Mouse (Mus musculus) midbrain, embryonic 16.5 days (tissue): ENCODE measurements at regions not wholly inside any gene's neighbourhood (a gene's known extent, or its start where the extent isn't known, plus 50 kb on each side); places are given as distances from the start of the nearest gene placed in this dataset.

Experiments
- ATAC-seq: fragments of 200-750 bp; cut with Nextera tagmentation; 2 replicates; pipeline ENCODE4 v1.8.0; 2017; ENCODE audit warnings: moderate TSS enrichment
- H3K27ac ChIP-seq: fragments of 300-500 bp; sonication (generic); 2 replicates; pipeline ENCODE4 v1.5.1; 2014; ENCODE audit warnings: mild to moderate bottlenecking, low read length, mixed read lengths
- H3K27me3 ChIP-seq: fragments of 300-500 bp; sonication (generic); 2 replicates; pipeline ENCODE4 v1.6.1; 2014; ENCODE audit warnings: low read depth, low read length, mixed read lengths; ENCODE audit not compliant: control insufficient read depth, insufficient read depth
- H3K36me3 ChIP-seq: fragments of 300-500 bp; sonication (generic); 2 replicates; pipeline ENCODE4 v1.6.1; 2014; ENCODE audit warnings: mild to moderate bottlenecking, low read length, moderate library complexity, mixed read lengths; ENCODE audit not compliant: control insufficient read depth, insufficient read depth
- H3K4me1 ChIP-seq: fragments of 300-500 bp; sonication (generic); 2 replicates; pipeline ENCODE4 v1.6.1; 2014; ENCODE audit warnings: mild to moderate bottlenecking, low read length, mixed read lengths; ENCODE audit not compliant: control insufficient read depth, insufficient read depth
- H3K4me2 ChIP-seq: fragments of 300-500 bp; sonication (generic); 2 replicates; pipeline ENCODE4 v1.6.1; 2014; ENCODE audit warnings: mild to moderate bottlenecking, low read length, mixed read lengths
- H3K4me3 ChIP-seq: fragments of 300-500 bp; sonication (generic); 2 replicates; pipeline ENCODE4 v1.5.1; 2014; ENCODE audit warnings: low read depth, mild to moderate bottlenecking, low read length, moderate library complexity, mixed read lengths
- H3K9ac ChIP-seq: fragments of 300-500 bp; sonication (generic); 2 replicates; pipeline ENCODE4 v1.6.1; 2014; ENCODE audit warnings: low read depth, low read length, mixed read lengths
- H3K9me3 ChIP-seq: fragments of 300-500 bp; sonication (generic); replicated peaks from 2 replicates; pipeline ENCODE4 v1.6.1; 2014; ENCODE audit warnings: mild to moderate bottlenecking, low read length, mixed read lengths; ENCODE audit not compliant: control insufficient read depth, poor library complexity, severe bottlenecking
- WGBS: fragments of 180-500 bp; shearing (Covaris S2); extraction: QIAGEN DNeasy Blood & Tissue Kit; methylation state at CpG from one replicate; pipeline ENCODE4 v1.1.7; 2014; 5-methylcytosine and 5-hydroxymethylcytosine counted together

GRCm38 (mm10) chr5:118452052-118452451 lies 108.4 kb upstream of the Med13l start:
- no peak overlapping the region for H3K4me3 ChIP-seq

GRCm38 (mm10) chr5:118454096-118454495 lies 106.4 kb upstream of the Med13l start:
- H3K36me3 ChIP-seq, result no peaks in the 10 kb centered on the region
- no peak overlapping the region for H3K4me3 ChIP-seq
- no peak for ATAC-seq
- no peaks in the 10 kb centered on the region for H3K27me3 ChIP-seq
- no peak overlapping the region for H3K9ac ChIP-seq
- no peak overlapping the region for H3K4me2 ChIP-seq
- 100% methylated on average over 1 of the region's 1 CpGs for WGBS
- no peaks in the 10 kb centered on the region for H3K9me3 ChIP-seq
- peaks cover 5% of the 10 kb centered on the region for H3K4me1 ChIP-seq
- H3K27ac ChIP-seq, result no peak overlapping the region

More at GRCm38 (mm10) chr5:118452052-118452451, 108.4 kb upstream of the Med13l start:
- H3K36me3 ChIP-seq, result no peaks in the 10 kb centered on the region
- H3K4me1 ChIP-seq, result no peaks in the 10 kb centered on the region
- no peak overlapping the region for H3K4me2 ChIP-seq
- H3K27me3 ChIP-seq, result no peaks in the 10 kb centered on the region
- H3K9ac ChIP-seq, result no peak overlapping the region
- no peaks in the 10 kb centered on the region for H3K9me3 ChIP-seq
- no peak for ATAC-seq
- WGBS, result 82% methylated on average over 2 of the region's 2 CpGs
- H3K27ac ChIP-seq, result no peak overlapping the region

DNA sequence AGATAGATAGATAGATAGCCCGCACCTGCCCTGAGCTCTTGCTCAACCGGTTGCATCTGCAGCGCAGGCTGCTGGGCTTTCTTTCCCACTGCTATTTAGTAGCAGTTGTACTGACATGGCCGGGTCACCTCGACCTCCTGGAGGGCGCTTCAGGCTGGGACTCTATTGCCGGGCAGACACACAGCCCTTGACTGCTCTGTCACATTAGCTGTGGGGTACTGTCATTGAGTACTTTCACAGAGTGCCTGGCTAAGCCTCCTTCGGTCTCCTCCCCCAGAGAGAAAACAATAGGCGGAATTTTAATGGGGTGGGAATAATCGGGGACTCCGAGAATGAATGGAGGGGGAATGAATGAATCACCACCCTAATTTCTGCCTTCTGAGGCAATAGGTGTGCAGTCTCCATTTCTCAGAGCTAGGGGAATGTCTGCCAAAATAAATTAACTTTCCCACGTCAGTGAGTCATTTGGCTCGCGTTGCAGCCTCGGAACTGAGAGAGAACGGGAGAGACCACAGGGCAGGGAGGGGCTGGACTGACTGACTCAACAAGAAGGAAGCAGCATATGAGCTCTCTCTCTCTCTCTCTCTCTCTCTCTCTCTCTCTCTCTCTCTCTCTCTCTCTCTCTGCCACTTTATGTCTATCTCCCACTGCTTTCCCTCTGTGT lies 101.6 kb upstream of the Med13l start:
- Histone ChIP-seq H3K9ac (no peak overlapping the region), H3K4me1 (peaks cover 12% of the 10 kb centered on the region), H3K27me3 (no peaks in the 10 kb centered on the region), H3K4me2 (peak overlapping the region; percentile 50), H3K9me3 (no peaks in the 10 kb centered on the region), H3K27ac (no peak overlapping the region), H3K4me3 (peak overlapping the region; percentile 10; the same call in 1 of the 2 replicates), H3K36me3 (no peaks in the 10 kb centered on the region)
- WGBS, result 3% methylated on average over 16 of the region's 16 CpGs
- 0 out of 2 replicates have a peak, but pooled peaks have one; percentile 39 for ATAC-seq

DNA sequence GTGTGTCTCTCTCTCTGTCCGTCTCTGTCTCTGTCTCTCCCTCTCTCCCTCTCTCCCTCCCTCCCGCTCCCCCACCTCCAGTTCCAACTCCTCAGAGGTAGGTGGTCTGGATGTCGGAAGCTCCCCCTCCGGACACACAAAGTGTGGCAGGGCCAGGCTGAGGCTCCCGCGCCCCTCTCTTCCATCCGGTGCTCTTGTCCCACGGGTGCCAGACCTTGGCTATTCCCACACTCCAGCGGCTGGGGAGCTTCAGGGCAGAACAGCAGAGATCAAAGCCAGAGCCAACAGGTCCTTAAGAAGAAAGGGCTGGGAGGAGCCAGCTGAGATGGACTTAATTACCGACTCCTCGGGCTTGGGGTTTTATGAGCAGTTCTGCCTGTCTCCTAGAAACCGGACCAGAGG lies 101.1 kb upstream of the Med13l start:
- peaks cover 12% of the 10 kb centered on the region for H3K4me1 ChIP-seq
- no peak overlapping the region for H3K27ac ChIP-seq
- H3K9ac ChIP-seq, result no peak overlapping the region
- peak overlapping the region; percentile 50 for H3K4me2 ChIP-seq
- 2% methylated on average over 12 of the region's 12 CpGs for WGBS
- no peaks in the 10 kb centered on the region for H3K36me3 ChIP-seq
- 0 out of 2 replicates have a peak, but pooled peaks have one; percentile 25 for ATAC-seq
- no peaks in the 10 kb centered on the region for H3K27me3 ChIP-seq
- no peaks in the 10 kb centered on the region for H3K9me3 ChIP-seq
- peak overlapping the region; percentile 9; the same call in 1 of the 2 replicates for H3K4me3 ChIP-seq

DNA sequence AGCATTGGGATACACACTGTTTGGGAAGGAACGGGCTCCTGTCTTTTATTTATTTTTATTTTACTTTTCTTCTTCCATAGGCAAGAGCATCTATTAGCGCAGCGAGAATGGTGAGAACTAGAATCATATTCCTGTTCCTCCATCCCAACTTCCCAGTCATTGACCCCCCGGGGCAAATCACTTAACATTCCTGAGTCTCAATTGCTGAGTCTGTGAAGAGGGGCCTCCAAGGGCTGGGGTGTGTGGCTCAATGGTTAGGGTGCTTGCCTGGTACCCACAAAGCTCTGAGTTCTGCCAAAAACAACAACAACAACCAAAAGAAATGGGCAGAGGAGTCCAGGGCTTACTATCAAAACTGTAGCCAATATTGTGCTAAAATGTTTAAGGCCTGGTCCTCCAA lies 98.5 kb upstream of the Med13l start:
- H3K36me3 ChIP-seq, result no peaks in the 10 kb centered on the region
- H3K9ac ChIP-seq, result no peak overlapping the region
- no peaks in the 10 kb centered on the region for H3K9me3 ChIP-seq
- H3K4me2 ChIP-seq, result no peak overlapping the region
- no peak overlapping the region for H3K27ac ChIP-seq
- WGBS, result 66% methylated on average over 4 of the region's 4 CpGs
- no peak for ATAC-seq
- no peak overlapping the region for H3K4me3 ChIP-seq
- H3K4me1 ChIP-seq, result peaks cover 22% of the 10 kb centered on the region
- no peaks in the 10 kb centered on the region for H3K27me3 ChIP-seq

DNA sequence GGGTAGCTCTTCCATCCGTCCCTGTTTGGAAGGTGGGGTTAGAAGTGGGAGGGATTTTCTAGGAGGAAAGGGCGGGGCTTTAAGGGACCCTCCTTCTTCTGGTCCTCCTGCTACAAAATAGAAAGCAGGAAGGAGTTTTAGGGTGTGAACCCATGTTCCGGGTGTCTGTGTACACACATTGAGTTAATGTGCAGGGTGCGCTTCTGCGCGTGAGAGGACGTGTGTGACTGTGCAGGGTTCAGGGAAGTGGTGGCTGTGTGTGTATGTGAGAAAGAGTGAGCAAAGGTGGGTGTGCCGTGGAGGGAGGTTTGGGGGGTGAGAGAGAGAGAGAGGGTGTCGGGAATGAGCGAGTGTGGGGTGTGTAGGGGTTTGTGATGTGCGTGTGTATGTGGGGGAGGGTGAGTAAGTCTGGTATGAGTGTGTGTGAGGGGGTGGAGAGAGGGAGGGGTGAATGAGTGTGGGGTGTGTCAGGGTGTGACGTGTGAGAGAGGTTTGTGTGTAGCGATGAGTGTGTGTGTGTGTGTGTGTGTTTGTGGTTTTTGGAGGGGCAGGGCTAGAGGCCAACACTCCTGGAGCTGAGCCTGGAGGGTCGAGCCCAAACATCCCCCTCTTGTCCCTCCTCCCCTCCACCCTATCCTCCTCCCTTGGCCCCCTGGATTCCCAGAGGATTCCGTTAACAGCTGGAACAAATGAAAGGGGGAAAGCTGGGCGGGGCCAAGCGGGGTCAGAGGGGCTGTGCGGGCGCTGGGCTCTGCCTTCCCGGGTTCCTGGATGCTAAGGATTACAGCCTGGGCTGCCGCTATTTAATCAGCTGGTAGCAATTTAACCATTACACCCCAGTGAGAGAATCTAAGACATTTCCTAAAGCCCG lies 95.3 kb upstream of the Med13l start:
- no peak for ATAC-seq
- H3K4me3 ChIP-seq, result no peak overlapping the region
- no peaks in the 10 kb centered on the region for H3K36me3 ChIP-seq
- 9% methylated on average over 21 of the region's 22 CpGs for WGBS
- H3K9ac ChIP-seq, result no peak overlapping the region
- H3K4me2 ChIP-seq, result peak overlapping the region; percentile 25
- H3K9me3 ChIP-seq, result no peaks in the 10 kb centered on the region
- no peaks in the 10 kb centered on the region for H3K27me3 ChIP-seq
- H3K4me1 ChIP-seq, result peaks cover 10% of the 10 kb centered on the region; the same call in 1 of the 2 replicates
- H3K27ac ChIP-seq, result no peak overlapping the region

- H3K27me3 ChIP-seq, result no peaks in the 10 kb centered on the region
- peaks cover 10% of the 10 kb centered on the region; the same call in 1 of the 2 replicates for H3K4me1 ChIP-seq
- H3K36me3 ChIP-seq, result no peaks in the 10 kb centered on the region
- no peak overlapping the region for H3K4me3 ChIP-seq
- peak overlapping the region; percentile 25 for H3K4me2 ChIP-seq
- ATAC-seq, result no peak
- H3K27ac ChIP-seq, result no peak overlapping the region
- no peak overlapping the region for H3K9ac ChIP-seq
- no peaks in the 10 kb centered on the region for H3K9me3 ChIP-seq
- WGBS, result 13% methylated on average over 10 of the region's 10 CpGs
These were observed 94.3 kb upstream of the Med13l start for GRCm38 (mm10) chr5:118465991-118466750.

DNA sequence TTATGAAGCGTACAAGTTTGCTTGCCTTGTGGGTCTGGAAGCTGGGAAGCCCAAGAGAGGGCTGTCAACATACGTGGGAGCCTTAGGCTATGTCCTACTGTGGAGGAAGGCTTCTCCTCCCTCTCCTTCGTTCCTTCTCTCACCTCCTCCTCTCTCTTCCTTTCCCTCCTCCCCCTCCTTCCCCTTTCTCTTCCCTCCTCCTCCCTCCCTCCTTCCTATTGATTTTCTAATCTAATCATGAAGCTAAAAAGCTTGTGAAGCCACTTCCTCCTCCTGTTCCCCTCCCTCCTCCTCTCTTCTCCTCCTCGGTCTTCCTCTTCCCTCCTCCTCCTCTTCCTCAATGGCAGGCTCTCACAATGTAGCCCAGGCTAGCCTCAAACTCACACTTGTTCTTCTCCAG lies 91.7 kb upstream of the Med13l start:
- H3K27me3 ChIP-seq, result no peaks in the 10 kb centered on the region
- H3K4me3 ChIP-seq, result no peak overlapping the region
- H3K4me2 ChIP-seq, result no peak overlapping the region
- H3K9me3 ChIP-seq, result no peaks in the 10 kb centered on the region
- H3K9ac ChIP-seq, result no peak overlapping the region
- ATAC-seq, result no peak
- no peak overlapping the region for H3K27ac ChIP-seq
- 63% methylated on average over 4 of the region's 4 CpGs for WGBS
- no peaks in the 10 kb centered on the region for H3K36me3 ChIP-seq
- peaks cover 15% of the 10 kb centered on the region; the same call in 1 of the 2 replicates for H3K4me1 ChIP-seq
